Mouse (Mus musculus) midbrain, postnatal 0 days (tissue): ENCODE measurements around the gene Thoc3. TPM values are rescaled to one million over a fixed set of nuclear protein-coding genes. Genes with fewer than 3 reads are reported as not detected.

Experiments used
- ATAC-seq: fragments of 200-750 bp; cut with Nextera tagmentation; 2 replicates; pipeline ENCODE4 v1.8.0; 2017; ENCODE audit warnings: moderate number of reproducible peaks, mild to moderate bottlenecking, moderate TSS enrichment, moderate library complexity; ENCODE audit not compliant: low FRiP score
- DNase-seq: peaks from one replicate; pipeline ENCODE4 v3.0.0-alpha.2; 2015; ENCODE audit warnings: low spot score
- H3K27ac ChIP-seq: fragments of 300-500 bp; sonication (generic); 2 replicates; pipeline ENCODE4 v1.5.1; 2014; ENCODE audit warnings: low read depth, mild to moderate bottlenecking, low read length, mixed read lengths
- H3K27me3 ChIP-seq: fragments of 300-500 bp; sonication (generic); 2 replicates; pipeline ENCODE4 v1.6.1; 2014; ENCODE audit warnings: low read length, control low read depth, mixed read lengths; ENCODE audit not compliant: insufficient read depth
- H3K36me3 ChIP-seq: fragments of 300-500 bp; sonication (generic); 2 replicates; pipeline ENCODE4 v1.6.1; 2014; ENCODE audit warnings: low read length, control low read depth, mixed read lengths; ENCODE audit not compliant: insufficient read depth
- H3K4me1 ChIP-seq: fragments of 300-500 bp; sonication (generic); 2 replicates; pipeline ENCODE4 v1.6.1; 2014; ENCODE audit warnings: mild to moderate bottlenecking, control low read depth, antibody characterized with exemption, low read length, mixed read lengths; ENCODE audit not compliant: insufficient read depth
- H3K4me2 ChIP-seq: fragments of 300-500 bp; sonication (generic); 2 replicates; pipeline ENCODE4 v1.6.1; 2014; ENCODE audit warnings: low read depth, mild to moderate bottlenecking, low read length, mixed read lengths; ENCODE audit not compliant: poor library complexity, severe bottlenecking
- H3K4me3 ChIP-seq: fragments of 300-500 bp; sonication (generic); 2 replicates; pipeline ENCODE4 v1.5.1; 2014; ENCODE audit warnings: low read depth, mild to moderate bottlenecking, low read length, moderate library complexity
- H3K9ac ChIP-seq: fragments of 300-500 bp; sonication (generic); replicated peaks from 2 replicates; pipeline ENCODE4 v1.6.1; 2014; ENCODE audit warnings: mild to moderate bottlenecking, low read length, moderate library complexity, mixed read lengths; ENCODE audit not compliant: poor library complexity, severe bottlenecking
- H3K9me3 ChIP-seq: fragments of 300-500 bp; sonication (generic); 2 replicates; pipeline ENCODE4 v1.6.1; 2016; ENCODE audit warnings: low read length, control low read depth
- CTCF ChIP-seq: IDR thresholded peaks from 2 replicates; pipeline ENCODE4 v1.5.1; 2016; ENCODE audit warnings: antibody characterized with exemption, mild to moderate bottlenecking
- WGBS: fragments of 180-500 bp; shearing (Covaris S2); extraction: QIAGEN DNeasy Blood & Tissue Kit; methylation state at CpG from one replicate; pipeline ENCODE4 v1.1.7; 2014; 5-methylcytosine and 5-hydroxymethylcytosine counted together
- polyA plus RNA-seq: library from polyadenylated mRNA; unstranded; fragments of >200 nt; fragmentation: Nextera tagmentation; extraction: Ambion mirVana; gene quantifications from 2 replicates; pipeline ENCODE4 v1.2.1, GENCODE M21; 2015
- total RNA-seq: library from RNA; depleted of rRNA; stranded (reverse); fragments of >200 nt; gene quantifications from 2 replicates; pipeline ENCODE4 v1.2.3, GENCODE M21; 2014

Thoc3 gene
- total and polyA plus RNA-seq, 2 experiments from 2014 or later, result 51.7 to 133 TPM

GRCm38 (mm10) chr13:54479286-54479685 lies 10.6 kb upstream of the Thoc3 start:
- ATAC-seq (no peak), DNase-seq (peak; percentile 56)
- no peak overlapping the region for H3K4me3 ChIP-seq
- no peak overlapping the region for H3K27ac ChIP-seq
- TF ChIP-seq CTCF, result no peak
- no peaks in the 10 kb centered on the region for H3K9me3 ChIP-seq
- WGBS, result 57% methylated on average over 3 of the region's 3 CpGs
- no peaks in the 10 kb centered on the region for H3K27me3 ChIP-seq
- no peak overlapping the region for H3K9ac ChIP-seq
- H3K4me2 ChIP-seq, result no peak overlapping the region
- H3K36me3 ChIP-seq, result no peaks in the 10 kb centered on the region
- no peaks in the 10 kb centered on the region for H3K4me1 ChIP-seq

GRCm38 (mm10) chr13:54475702-54476101 lies 7.1 kb upstream of the Thoc3 start:
- WGBS, result 76% methylated on average over 5 of the region's 5 CpGs
- Histone ChIP-seq H3K9ac (no peak overlapping the region), H3K4me3 (no peak overlapping the region), H3K4me1 (no peaks in the 10 kb centered on the region), H3K36me3 (no peaks in the 10 kb centered on the region), H3K9me3 (no peaks in the 10 kb centered on the region), H3K4me2 (no peak overlapping the region), H3K27me3 (no peaks in the 10 kb centered on the region), H3K27ac (no peak overlapping the region)
- no peak for ATAC-seq
- DNase-seq, result no peak
- TF ChIP-seq CTCF, result no peak

- Histone ChIP-seq H3K9me3 (no peaks in the 10 kb centered on the region), H3K4me3 (no peak overlapping the region), H3K36me3 (no peaks in the 10 kb centered on the region), H3K27me3 (no peaks in the 10 kb centered on the region), H3K4me1 (no peaks in the 10 kb centered on the region), H3K4me2 (no peak overlapping the region), H3K9ac (no peak overlapping the region), H3K27ac (no peak overlapping the region)
- TF ChIP-seq CTCF, result no peak
- ATAC-seq (no peak), DNase-seq (no peak)
- WGBS, result 61% methylated on average over 2 of the region's 2 CpGs
These were observed 6.3 kb upstream of the Thoc3 start for GRCm38 (mm10) chr13:54474996-54475395.

- Histone ChIP-seq H3K9ac (no peak overlapping the region), H3K36me3 (no peaks in the 10 kb centered on the region), H3K9me3 (no peaks in the 10 kb centered on the region), H3K27ac (no peak overlapping the region), H3K4me2 (no peak overlapping the region), H3K27me3 (no peaks in the 10 kb centered on the region), H3K4me3 (no peak overlapping the region), H3K4me1 (0 out of 2 replicates have a peak, but pooled peaks cover 6% of the 10 kb centered on the region)
- ATAC-seq (no peak), DNase-seq (no peak)
- no peak for TF ChIP-seq CTCF
- WGBS, result 79% methylated on average over 4 of the region's 4 CpGs
These were observed 3.3 kb upstream of the Thoc3 start for GRCm38 (mm10) chr13:54471967-54472366.

DNA sequence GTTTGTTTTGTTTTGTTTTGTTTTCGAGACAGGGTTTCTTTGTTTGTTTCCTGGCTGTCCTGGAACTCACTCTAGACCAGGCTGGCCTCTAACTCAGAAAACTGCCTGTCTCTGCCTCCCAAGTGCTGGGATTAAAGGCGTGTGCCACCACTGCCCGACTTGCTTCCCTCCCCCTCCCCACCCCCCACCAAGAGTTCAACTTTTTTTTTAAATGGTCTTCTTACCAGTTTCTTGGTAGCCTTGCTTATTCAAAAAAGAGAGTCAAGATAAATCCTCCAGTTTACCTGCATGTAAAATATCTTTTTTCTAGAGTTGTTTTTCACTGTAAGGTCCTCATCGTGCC lies 334 bp upstream of the Thoc3 start:
- H3K36me3 ChIP-seq, result peaks cover 26% of the 10 kb centered on the region
- 19% methylated on average over 4 of the region's 4 CpGs for WGBS
- ATAC-seq, result 0 out of 2 replicates have a peak, but pooled peaks have one; percentile 38
- H3K4me1 ChIP-seq, result 0 out of 2 replicates have a peak, but pooled peaks cover 6% of the 10 kb centered on the region
- no peaks in the 10 kb centered on the region for H3K9me3 ChIP-seq
- no peaks in the 10 kb centered on the region for H3K27me3 ChIP-seq
- H3K27ac ChIP-seq, result no peak overlapping the region
- no peak for DNase-seq
- no peak for TF ChIP-seq CTCF
- no peak overlapping the region for H3K9ac ChIP-seq
- H3K4me3 ChIP-seq, result peak overlapping the region; percentile 94
- peak overlapping the region; percentile 40 for H3K4me2 ChIP-seq

DNA sequence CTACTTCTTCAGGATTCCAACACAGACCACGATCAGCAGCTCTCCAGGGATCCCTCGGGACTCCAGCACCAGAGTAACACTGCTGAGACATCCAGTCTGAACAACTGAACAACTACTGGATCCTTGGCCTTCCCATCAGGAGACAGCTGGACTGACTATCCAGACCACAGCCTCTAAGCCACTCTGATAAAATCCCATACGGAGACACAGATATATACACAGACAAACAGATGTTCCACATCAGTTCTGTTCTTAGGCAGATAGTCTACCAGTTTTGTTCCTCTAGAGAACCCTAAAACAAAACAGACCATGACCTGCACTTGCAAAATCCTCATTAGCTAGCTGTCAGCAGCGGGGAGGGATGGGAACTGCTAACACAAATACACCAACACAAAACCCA lies 9.4 kb downstream of the Thoc3 start:
- Histone ChIP-seq H3K27me3 (no peaks in the 10 kb centered on the region), H3K27ac (no peak overlapping the region), H3K9ac (no peak overlapping the region), H3K4me3 (no peak overlapping the region), H3K36me3 (peaks cover 66% of the 10 kb centered on the region), H3K9me3 (no peaks in the 10 kb centered on the region), H3K4me1 (no peaks in the 10 kb centered on the region), H3K4me2 (no peak overlapping the region)
- no peak for DNase-seq
- ATAC-seq, result no peak
- TF ChIP-seq CTCF, result no peak
- WGBS, result 90% methylated on average over 4 of the region's 4 CpGs
